Mouse (Mus musculus) heart, adult 2 months (tissue): ENCODE measurements around the gene Olfr776.

Experiments
- CTCF ChIP-seq: fragments of 200-600 bp; IDR thresholded peaks from 2 replicates; pipeline ENCODE4 v1.8.1; 2022; ENCODE audit warnings: antibody characterized with exemption, mild to moderate bottlenecking, moderate library complexity
- EP300 ChIP-seq: fragments of 200-500 bp; IDR thresholded peaks from 2 replicates; pipeline ENCODE4 v1.6.1; 2011; ENCODE audit warnings: low read depth, low read length, control low read depth; ENCODE audit not compliant: insufficient read depth
- POLR2A ChIP-seq: fragments of 200-500 bp; IDR thresholded peaks from 2 replicates; pipeline ENCODE4 v1.6.1; 2011; ENCODE audit warnings: mild to moderate bottlenecking, low read depth, low read length, control low read depth; ENCODE audit not compliant: insufficient read depth

GRCm38 (mm10) chr10:129230737-129231136, 28.2 kb upstream of the Olfr776 start:
- TF ChIP-seq CTCF (no peak), POLR2A (no peak), EP300 (no peak)
